Mouse (Mus musculus) neural tube, embryonic 12.5 days (tissue): ENCODE measurements around the gene 1110008L16Rik. TPM values are rescaled to one million over a fixed set of nuclear protein-coding genes. Genes with fewer than 3 reads are reported as not detected.

Source experiments
- ATAC-seq: fragments of 200-750 bp; cut with Nextera tagmentation; 2 replicates; pipeline ENCODE4 v1.8.0; 2017; ENCODE audit warnings: low read depth, mild to moderate bottlenecking, moderate TSS enrichment, moderate library complexity; ENCODE audit not compliant: low FRiP score
- H3K27ac ChIP-seq: fragments of 300-500 bp; sonication (generic); 2 replicates; pipeline ENCODE4 v1.5.1; 2016
- H3K27me3 ChIP-seq: fragments of 300-500 bp; sonication (generic); replicated peaks from 2 replicates; pipeline ENCODE4 v1.6.1; 2016; ENCODE audit warnings: mild to moderate bottlenecking
- H3K36me3 ChIP-seq: fragments of 300-500 bp; sonication (generic); 2 replicates; pipeline ENCODE4 v1.6.1; 2016; ENCODE audit warnings: mild to moderate bottlenecking
- H3K4me1 ChIP-seq: fragments of 300-500 bp; sonication (generic); 2 replicates; pipeline ENCODE4 v1.6.1; 2016
- H3K4me2 ChIP-seq: fragments of 300-500 bp; sonication (generic); replicated peaks from 2 replicates; pipeline ENCODE4 v1.6.1; 2016; ENCODE audit warnings: mild to moderate bottlenecking
- H3K4me3 ChIP-seq: fragments of 300-500 bp; sonication (generic); 2 replicates; pipeline ENCODE4 v1.5.1; 2016
- H3K9ac ChIP-seq: fragments of 300-500 bp; sonication (generic); 2 replicates; pipeline ENCODE4 v1.6.1; 2016; ENCODE audit warnings: mild to moderate bottlenecking
- H3K9me3 ChIP-seq: fragments of 300-500 bp; sonication (generic); 2 replicates; pipeline ENCODE4 v1.6.1; 2016; ENCODE audit warnings: mild to moderate bottlenecking
- WGBS: fragments of 180-500 bp; shearing (Covaris S2); methylation state at CpG from one replicate; pipeline ENCODE4 v1.1.7; 2016; 5-methylcytosine and 5-hydroxymethylcytosine counted together
- polyA plus RNA-seq: library from polyadenylated mRNA; unstranded; fragments of >200 nt; fragmentation: Nextera tagmentation; extraction: Ambion mirVana; gene quantifications from 2 replicates; pipeline ENCODE4 v1.2.1, GENCODE M21; 2016

The 1110008L16Rik gene
- polyA plus RNA-seq, 1 experiment from 2014 or later = 12.5 TPM

DNA sequence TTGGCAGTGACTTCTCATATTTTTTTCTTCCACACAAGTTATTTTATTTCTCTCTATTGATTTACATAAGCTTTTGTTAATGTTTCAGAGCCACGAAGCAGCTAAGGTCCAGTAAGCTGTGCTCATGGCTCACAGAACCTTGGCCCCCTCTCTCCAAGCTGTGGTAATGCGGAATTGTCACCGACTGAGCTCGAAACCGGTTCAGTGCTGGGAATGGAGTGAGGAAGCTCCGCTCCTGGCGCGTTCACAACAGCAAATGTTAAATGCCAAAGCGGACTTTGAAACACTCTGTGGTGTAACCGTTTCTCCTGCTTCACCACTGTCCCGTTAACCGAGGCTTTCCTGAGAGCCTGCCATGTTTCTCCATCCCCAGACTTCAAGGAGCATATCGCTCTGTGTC lies 45.2 kb downstream of the 1110008L16Rik start:
- Histone ChIP-seq H3K9me3 (no peaks in the 10 kb centered on the region), H3K4me1 (no peaks in the 10 kb centered on the region), H3K9ac (no peak overlapping the region), H3K4me2 (no peak overlapping the region), H3K36me3 (no peaks in the 10 kb centered on the region), H3K4me3 (no peak overlapping the region), H3K27me3 (no peaks in the 10 kb centered on the region), H3K27ac (no peak overlapping the region)
- WGBS = 82% methylated on average over 13 of the region's 13 CpGs
- ATAC-seq = no peak

GRCm38 (mm10) chr12:55353423-55353822 lies 54.0 kb downstream of the 1110008L16Rik start:
- Histone ChIP-seq H3K4me3 (no peak overlapping the region), H3K9me3 (no peaks in the 10 kb centered on the region), H3K36me3 (no peaks in the 10 kb centered on the region), H3K27me3 (no peaks in the 10 kb centered on the region), H3K9ac (no peak overlapping the region), H3K27ac (no peak overlapping the region), H3K4me2 (no peak overlapping the region), H3K4me1 (no peaks in the 10 kb centered on the region)
- ATAC-seq = no peak
- 88% methylated on average over 6 of the region's 6 CpGs for whole genome bisulfite sequencing

DNA sequence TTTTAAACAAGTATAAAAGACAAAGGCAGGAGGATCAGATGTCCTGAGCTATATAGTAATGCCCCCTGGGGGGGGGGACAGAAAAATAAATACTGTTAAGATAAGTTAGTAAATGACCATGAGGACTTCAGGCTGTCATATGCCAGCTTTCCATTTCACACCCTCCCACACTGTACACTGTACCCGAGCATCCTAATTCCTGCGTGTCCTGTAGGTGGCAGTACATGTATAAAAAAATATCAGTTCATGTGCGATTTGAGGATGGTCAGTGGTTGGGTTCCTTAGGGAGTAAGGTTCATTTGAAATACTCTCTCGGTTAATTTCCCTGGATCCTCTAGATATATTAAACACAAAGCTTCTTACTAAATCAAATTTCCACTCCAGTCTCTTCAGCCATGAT lies 55.5 kb downstream of the 1110008L16Rik start:
- ATAC-seq = peak; percentile 72
- no peaks in the 10 kb centered on the region for H3K36me3 ChIP-seq
- H3K27ac ChIP-seq = no peak overlapping the region
- no peaks in the 10 kb centered on the region for H3K27me3 ChIP-seq
- 61% methylated on average over 4 of the region's 4 CpGs for WGBS
- no peak overlapping the region for H3K4me3 ChIP-seq
- no peaks in the 10 kb centered on the region for H3K9me3 ChIP-seq
- H3K9ac ChIP-seq = no peak overlapping the region
- H3K4me2 ChIP-seq = no peak overlapping the region
- H3K4me1 ChIP-seq = no peaks in the 10 kb centered on the region

DNA sequence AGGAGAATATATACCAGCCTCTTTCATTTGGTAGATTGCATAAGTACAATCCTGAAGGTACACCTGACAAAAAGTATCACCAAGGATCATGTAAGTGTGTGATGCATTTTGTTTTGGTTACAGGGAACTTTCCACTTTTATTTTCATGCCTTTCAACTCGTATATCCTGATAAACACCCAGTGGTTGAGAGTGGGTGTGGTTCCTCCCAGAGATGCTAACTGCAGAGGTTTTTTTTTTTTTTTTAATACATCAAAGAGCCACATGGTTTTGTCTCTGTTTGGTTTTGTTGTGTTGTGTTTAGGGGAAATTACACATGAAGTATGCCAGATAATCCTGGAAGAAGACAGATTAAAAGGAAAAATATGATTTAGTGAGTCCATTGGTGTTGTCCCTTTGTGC lies 57.9 kb downstream of the 1110008L16Rik start:
- no peak for ATAC-seq
- Histone ChIP-seq H3K27ac (no peak overlapping the region), H3K9me3 (no peaks in the 10 kb centered on the region), H3K36me3 (no peaks in the 10 kb centered on the region), H3K27me3 (no peaks in the 10 kb centered on the region), H3K9ac (no peak overlapping the region), H3K4me1 (no peaks in the 10 kb centered on the region), H3K4me3 (no peak overlapping the region), H3K4me2 (no peak overlapping the region)
- 74% methylated on average over 1 of the region's 1 CpGs for WGBS

DNA sequence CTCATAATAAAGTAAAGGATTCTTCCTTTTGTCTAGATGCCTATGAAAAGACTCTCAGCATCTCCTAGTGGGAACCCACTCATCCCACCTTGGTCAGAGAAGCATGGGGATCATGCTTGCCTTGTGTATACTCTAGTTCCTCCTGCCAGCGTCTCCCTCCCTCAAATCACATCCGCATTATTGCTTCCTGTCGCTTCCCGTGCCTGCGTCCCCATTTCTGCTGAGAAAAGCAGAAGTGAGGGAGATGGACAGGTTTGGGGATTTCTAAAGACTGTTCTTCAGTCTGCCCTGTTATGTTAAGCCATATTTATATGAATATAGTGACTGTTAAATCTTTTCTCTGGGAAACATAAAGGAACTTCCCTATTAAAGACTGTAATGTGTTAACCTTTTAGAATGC lies 61.6 kb downstream of the 1110008L16Rik start:
- Histone ChIP-seq H3K27me3 (no peaks in the 10 kb centered on the region), H3K4me1 (no peaks in the 10 kb centered on the region), H3K9ac (no peak overlapping the region), H3K4me2 (no peak overlapping the region), H3K4me3 (no peak overlapping the region), H3K27ac (no peak overlapping the region), H3K9me3 (no peaks in the 10 kb centered on the region), H3K36me3 (no peaks in the 10 kb centered on the region)
- WGBS = 89% methylated on average over 5 of the region's 5 CpGs
- ATAC-seq = no peak

GRCm38 (mm10) chr12:55365083-55365482 lies 65.7 kb downstream of the 1110008L16Rik start:
- no peak overlapping the region for H3K9ac ChIP-seq
- no peak for ATAC-seq
- no peak overlapping the region for H3K4me2 ChIP-seq
- H3K9me3 ChIP-seq = no peaks in the 10 kb centered on the region
- no peaks in the 10 kb centered on the region for H3K4me1 ChIP-seq
- H3K36me3 ChIP-seq = no peaks in the 10 kb centered on the region
- WGBS = 76% methylated on average over 2 of the region's 2 CpGs
- no peaks in the 10 kb centered on the region for H3K27me3 ChIP-seq
- H3K4me3 ChIP-seq = no peak overlapping the region
- no peak overlapping the region for H3K27ac ChIP-seq

GRCm38 (mm10) chr12:55372424-55373055 lies 73.2 kb downstream of the 1110008L16Rik start:
- H3K36me3 ChIP-seq = no peaks in the 10 kb centered on the region
- H3K27ac ChIP-seq = no peak overlapping the region
- H3K27me3 ChIP-seq = no peaks in the 10 kb centered on the region
- 94% methylated on average over 3 of the region's 3 CpGs for WGBS
- H3K9me3 ChIP-seq = no peaks in the 10 kb centered on the region
- no peak overlapping the region for H3K4me3 ChIP-seq
- ATAC-seq = no peak
- H3K4me1 ChIP-seq = no peaks in the 10 kb centered on the region
- no peak overlapping the region for H3K9ac ChIP-seq
- no peak overlapping the region for H3K4me2 ChIP-seq

DNA sequence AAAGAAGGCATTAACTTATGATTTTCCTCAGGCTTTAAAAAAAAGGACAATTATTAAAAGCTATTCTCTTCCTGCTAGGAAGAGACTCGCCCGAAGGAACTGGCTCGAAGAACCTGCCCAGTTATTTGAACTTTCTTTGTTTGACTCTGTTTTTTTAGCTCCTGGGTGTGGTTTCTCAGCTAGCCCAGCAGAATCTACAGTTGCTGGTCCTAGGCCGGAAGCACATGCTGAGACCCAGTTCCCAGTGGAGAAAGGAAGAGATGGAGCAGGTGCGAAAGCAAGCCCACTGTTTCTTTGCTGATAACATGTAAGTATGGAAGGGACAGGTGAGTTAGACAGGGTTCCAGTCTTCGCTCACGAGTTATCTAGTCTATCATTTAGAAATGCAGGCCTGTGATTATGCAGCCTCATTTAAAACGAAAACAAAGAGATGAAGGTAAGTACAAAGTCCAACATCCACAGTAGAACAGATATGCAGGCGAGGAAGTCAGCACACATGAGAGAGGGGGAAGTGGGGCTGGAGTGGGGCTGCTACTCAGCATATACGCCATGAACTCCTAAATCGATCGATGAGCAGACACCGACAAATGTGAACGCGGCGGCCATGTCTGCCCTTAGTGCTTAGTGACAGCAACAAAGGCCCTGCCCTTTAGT lies 77.7 kb downstream of the 1110008L16Rik start:
- ATAC-seq = no peak
- 91% methylated on average over 16 of the region's 16 CpGs for WGBS

DNA sequence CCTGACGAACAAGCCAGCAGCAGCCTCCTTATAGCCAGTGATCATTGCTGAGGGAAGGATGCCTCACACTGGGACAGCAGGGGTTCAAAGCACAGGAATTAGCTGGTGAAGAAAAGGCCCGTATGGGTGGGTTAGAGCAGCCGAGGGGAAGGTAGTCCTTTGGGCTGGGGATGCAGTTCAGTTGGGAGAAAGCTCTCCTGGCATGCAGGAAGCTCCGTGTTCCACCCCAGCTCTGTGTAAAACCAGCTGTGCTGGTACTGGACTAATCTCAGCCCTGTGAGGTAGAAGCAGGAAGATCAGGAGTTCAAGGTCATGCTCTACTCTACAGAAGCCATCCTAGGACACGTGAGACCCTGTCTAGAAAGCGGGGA lies 78.2 kb downstream of the 1110008L16Rik start:
- no peak overlapping the region for H3K9ac ChIP-seq
- no peak overlapping the region for H3K4me2 ChIP-seq
- H3K9me3 ChIP-seq = no peaks in the 10 kb centered on the region
- H3K27ac ChIP-seq = no peak overlapping the region
- WGBS = 69% methylated on average over 6 of the region's 6 CpGs
- no peak overlapping the region for H3K4me3 ChIP-seq
- H3K27me3 ChIP-seq = no peaks in the 10 kb centered on the region
- 0 out of 2 replicates have a peak, but pooled peaks cover 5% of the 10 kb centered on the region for H3K36me3 ChIP-seq
- ATAC-seq = no peak
- no peaks in the 10 kb centered on the region for H3K4me1 ChIP-seq

More for the DNA sequence above, 77.7 kb downstream of the 1110008L16Rik start:
- Histone ChIP-seq H3K9ac (no peak overlapping the region), H3K27ac (no peak overlapping the region), H3K36me3 (0 out of 2 replicates have a peak, but pooled peaks cover under 1% of the 10 kb centered on the region), H3K27me3 (no peaks in the 10 kb centered on the region), H3K4me2 (no peak overlapping the region), H3K9me3 (no peaks in the 10 kb centered on the region), H3K4me3 (no peak overlapping the region), H3K4me1 (no peaks in the 10 kb centered on the region)

DNA sequence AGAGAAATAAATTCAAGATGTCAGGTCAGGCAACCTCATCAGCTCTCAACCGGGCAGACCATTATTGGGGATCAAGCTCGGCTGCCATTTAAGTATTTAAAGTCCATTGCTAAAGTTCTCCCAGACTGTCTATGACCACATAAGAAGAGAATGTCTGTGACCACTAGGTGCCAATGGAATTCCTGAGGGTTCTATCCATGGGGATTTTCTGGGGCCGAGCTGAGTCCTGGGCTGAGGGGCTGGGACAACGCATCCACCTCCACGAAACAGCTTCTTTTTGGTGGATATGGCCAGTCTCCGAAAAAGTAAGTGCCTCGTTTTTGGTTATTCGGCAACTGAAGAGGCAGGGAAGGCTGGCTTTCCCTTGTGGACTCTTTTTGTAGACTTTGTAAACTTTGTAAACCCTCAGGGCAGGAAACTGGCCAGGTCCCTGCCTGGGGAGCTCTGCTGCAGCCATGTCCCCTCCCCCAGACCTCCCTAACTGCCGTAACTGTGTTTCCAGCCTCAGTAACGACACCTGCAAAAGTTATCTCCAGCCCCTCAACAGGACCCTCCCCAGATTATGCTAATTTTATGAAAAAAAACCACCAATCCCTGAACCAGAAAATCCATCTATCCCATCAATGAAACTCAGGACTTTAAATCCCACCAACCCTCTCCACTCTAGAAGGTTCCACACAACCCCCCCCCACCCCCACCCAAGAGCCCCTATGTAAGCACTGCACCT lies 84.8 kb downstream of the 1110008L16Rik start, which contains the start of gene Psma6:
Gene Psma6, plus strand, starts transcription at position 200 of the 727 bp plus-strand sequence.
- no peak within 1 kb of the TSS for H3K27ac ChIP-seq
- ATAC-seq = no peak
- H3K4me1 ChIP-seq = 0 out of 2 replicates have a peak, but pooled peaks cover 4% of the 10 kb centered on the region
- no peaks in the 10 kb centered on the region for H3K9me3 ChIP-seq
- H3K4me2 ChIP-seq = no peak within 1 kb of the TSS
- no peak within 1 kb of the TSS for H3K4me3 ChIP-seq
- WGBS = 79% methylated on average over 10 of the region's 10 CpGs
- no peak within 1 kb of the TSS for H3K9ac ChIP-seq
- no peaks in the 10 kb centered on the region for H3K27me3 ChIP-seq
- H3K36me3 ChIP-seq = 0 out of 2 replicates have a peak, but pooled peaks cover 7% of the 10 kb centered on the region

DNA sequence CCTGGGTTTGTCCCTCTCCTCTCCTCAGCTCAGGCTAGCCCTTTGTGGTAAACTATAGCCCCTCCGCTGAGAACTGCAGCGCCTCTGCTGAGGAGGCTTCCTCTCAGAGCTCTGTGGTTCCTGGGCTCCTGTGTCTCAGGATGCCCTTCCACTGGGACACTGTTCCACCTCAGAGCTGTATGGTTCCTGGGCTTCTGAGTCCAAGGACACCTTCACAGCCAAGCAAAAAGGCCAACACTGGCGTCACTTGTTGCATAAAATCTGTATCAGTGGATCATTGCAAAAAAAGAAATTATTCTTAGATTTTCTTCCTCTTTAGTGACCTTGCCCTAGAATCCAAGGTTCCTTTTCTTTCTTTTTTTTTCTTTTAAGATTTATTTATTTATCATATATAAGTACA lies 85.4 kb downstream of the 1110008L16Rik start:
- no peak overlapping the region for H3K4me2 ChIP-seq
- H3K27me3 ChIP-seq = no peaks in the 10 kb centered on the region
- WGBS = 90% methylated on average over 3 of the region's 3 CpGs
- H3K4me1 ChIP-seq = 0 out of 2 replicates have a peak, but pooled peaks cover 4% of the 10 kb centered on the region
- H3K27ac ChIP-seq = no peak overlapping the region
- no peak overlapping the region for H3K9ac ChIP-seq
- no peak for ATAC-seq
- H3K4me3 ChIP-seq = no peak overlapping the region
- 0 out of 2 replicates have a peak, but pooled peaks cover 7% of the 10 kb centered on the region for H3K36me3 ChIP-seq
- no peaks in the 10 kb centered on the region for H3K9me3 ChIP-seq

GRCm38 (mm10) chr12:55385931-55386330 lies 86.6 kb downstream of the 1110008L16Rik start:
- H3K36me3 ChIP-seq = 0 out of 2 replicates have a peak, but pooled peaks cover 7% of the 10 kb centered on the region
- ATAC-seq = no peak
- H3K4me3 ChIP-seq = no peak overlapping the region
- H3K9me3 ChIP-seq = no peaks in the 10 kb centered on the region
- WGBS = 34% methylated on average over 6 of the region's 6 CpGs
- no peaks in the 10 kb centered on the region for H3K27me3 ChIP-seq
- no peak overlapping the region for H3K4me2 ChIP-seq
- no peak overlapping the region for H3K9ac ChIP-seq
- H3K27ac ChIP-seq = no peak overlapping the region
- 0 out of 2 replicates have a peak, but pooled peaks cover 4% of the 10 kb centered on the region for H3K4me1 ChIP-seq
